Mouse (Mus musculus): Measurements from ENCODE around the gene Relb.

Relb gene

GRCm38 (mm10) chr7:19629361-19629734 is at the start of gene Relb:
Gene Relb, minus strand, starts transcription at chr7:19629438.
- DNase-seq (ENCODE audit: low spot score in 2 of 2) = peak; percentile 77 to 86

GRCm38 (mm10) chr7:19678901-19679300 is 49.7 kb upstream of the Relb start:
- no peak for DNase-seq (ENCODE audit: low spot score in 2 of 2)

GRCm38 (mm10) chr7:19677872-19678271 is 48.6 kb upstream of the Relb start, which contains the start of gene Apoc2:
Gene Apoc2, minus strand, starts transcription at chr7:19677941.
- DNase-seq (ENCODE audit: low spot score in 2 of 2) = no peak

GRCm38 (mm10) chr7:19676662-19677061 is 47.4 kb upstream of the Relb start:
- DNase-seq (ENCODE audit: low spot score in 2 of 2) = no peak

GRCm38 (mm10) chr7:19675824-19676223 is 46.6 kb upstream of the Relb start:
- DNase-seq (ENCODE audit: low spot score in 2 of 2) = no peak

GRCm38 (mm10) chr7:19673083-19673699 is 44.0 kb upstream of the Relb start:
- DNase-seq (ENCODE audit: low spot score in 2 of 2) = no peak

GRCm38 (mm10) chr7:19671511-19671910 is 42.3 kb upstream of the Relb start:
- no peak for DNase-seq (ENCODE audit: low spot score in 2 of 2)

- DNase-seq (ENCODE audit: low spot score in 2 of 2) = peak; percentile 89
Measured at GRCm38 (mm10) chr7:19668947-19669721, 39.9 kb upstream of the Relb start.

GRCm38 (mm10) chr7:19667434-19667833 is 38.2 kb upstream of the Relb start:
- no peak for DNase-seq (ENCODE audit: low spot score in 2 of 2)

GRCm38 (mm10) chr7:19666750-19667149 is 37.5 kb upstream of the Relb start:
- DNase-seq (ENCODE audit: low spot score in 2 of 2) = no peak

GRCm38 (mm10) chr7:19664955-19665841 is 36.0 kb upstream of the Relb start, which contains the start of gene Clptm1:
Gene Clptm1, minus strand, starts transcription at chr7:19665033.
- DNase-seq (ENCODE audit: low spot score in 2 of 2) = peak; percentile 95 to 96

- no peak for DNase-seq (ENCODE audit: low spot score in 2 of 2)
Measured at GRCm38 (mm10) chr7:19664455-19664954, 35.3 kb upstream of the Relb start.

- DNase-seq (ENCODE audit: low spot score in 2 of 2) = no peak
Measured at GRCm38 (mm10) chr7:19663940-19664339, 34.7 kb upstream of the Relb start.

GRCm38 (mm10) chr7:19652614-19653013 is 23.4 kb upstream of the Relb start:
- no peak for DNase-seq (ENCODE audit: low spot score in 2 of 2)

- no peak for DNase-seq (ENCODE audit: low spot score in 2 of 2)
Measured at GRCm38 (mm10) chr7:19651063-19651786, 22.0 kb upstream of the Relb start.

GRCm38 (mm10) chr7:19641223-19641622 is 12.0 kb upstream of the Relb start:
- no peak for DNase-seq (ENCODE audit: low spot score in 2 of 2)

- DNase-seq (ENCODE audit: low spot score in 2 of 2) = no peak
Measured at GRCm38 (mm10) chr7:19635074-19635827, 6.0 kb upstream of the Relb start.

GRCm38 (mm10) chr7:19634591-19634990 is 5.4 kb upstream of the Relb start:
- no peak for DNase-seq (ENCODE audit: low spot score in 2 of 2)

GRCm38 (mm10) chr7:19633855-19634254 is 4.6 kb upstream of the Relb start:
- no peak for DNase-seq (ENCODE audit: low spot score in 2 of 2)

- no peak for DNase-seq (ENCODE audit: low spot score in 2 of 2)
Measured at GRCm38 (mm10) chr7:19633197-19633596, 4.0 kb upstream of the Relb start.

GRCm38 (mm10) chr7:19632720-19633119 is 3.5 kb upstream of the Relb start:
- no peak for DNase-seq (ENCODE audit: low spot score in 2 of 2)
